Mouse (Mus musculus): Measurements from ENCODE around the gene Tnfrsf9. TPM values are rescaled to one million over a fixed set of nuclear protein-coding genes. Genes with fewer than 3 reads are reported as not detected.
A peak's percentile ranks its signal among the peaks of the same experiment; 100 is the strongest.
"Not testable (repeated sequence)": the region's sequence is repeated elsewhere in the genome, so short reads cannot be mapped to it uniquely, and the experiment has no call there.

The Tnfrsf9 gene
- total RNA-seq, 4 experiments from 2014 or later, result 0.37 to 0.55 (median 0.42) TPM

DNA sequence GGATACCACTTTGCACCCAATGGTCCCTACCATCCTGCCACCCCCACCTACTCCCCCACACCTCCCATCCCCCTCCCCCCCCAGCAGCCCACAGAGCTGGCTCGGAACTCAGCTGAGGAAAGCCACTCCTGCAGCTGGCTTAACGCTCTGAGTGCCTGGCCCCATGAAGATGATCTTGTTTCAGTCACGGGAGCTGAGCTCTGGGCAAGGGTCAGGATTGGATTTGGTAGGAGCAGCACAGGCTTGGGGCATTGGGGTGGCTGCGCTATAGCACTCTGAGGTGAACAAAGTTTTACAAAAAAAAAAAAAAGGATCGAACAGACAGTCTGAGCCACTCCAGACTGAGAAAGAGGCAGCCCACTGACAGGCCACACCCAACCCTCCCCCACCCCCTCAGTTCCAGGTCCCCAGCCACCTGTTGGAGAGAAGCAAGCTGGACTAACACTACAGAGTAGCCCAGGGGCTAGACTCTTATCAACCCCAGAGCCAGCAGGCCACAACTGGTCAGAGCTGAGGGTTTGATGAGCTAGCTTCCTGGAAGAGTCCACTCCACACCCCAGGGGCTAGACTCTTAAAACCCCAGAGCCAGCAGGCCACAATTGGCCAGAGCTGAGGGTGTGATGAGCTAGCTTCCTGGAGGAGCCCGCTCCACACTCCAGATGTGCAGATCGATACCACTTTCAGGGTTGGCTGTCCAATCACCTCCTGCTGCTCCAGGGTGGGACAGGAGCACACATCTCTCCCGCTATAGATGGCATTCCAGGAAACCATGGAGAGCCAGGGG lies 19.5 kb upstream of the Tnfrsf9 start:
- no peak for DNase-seq (ENCODE audit: low spot score in 2 of 2)

- DNase-seq (ENCODE audit: low spot score in 2 of 2), result no peak
Measured at GRCm38 (mm10) chr4:150896896-150897624, 17.3 kb upstream of the Tnfrsf9 start.

DNA sequence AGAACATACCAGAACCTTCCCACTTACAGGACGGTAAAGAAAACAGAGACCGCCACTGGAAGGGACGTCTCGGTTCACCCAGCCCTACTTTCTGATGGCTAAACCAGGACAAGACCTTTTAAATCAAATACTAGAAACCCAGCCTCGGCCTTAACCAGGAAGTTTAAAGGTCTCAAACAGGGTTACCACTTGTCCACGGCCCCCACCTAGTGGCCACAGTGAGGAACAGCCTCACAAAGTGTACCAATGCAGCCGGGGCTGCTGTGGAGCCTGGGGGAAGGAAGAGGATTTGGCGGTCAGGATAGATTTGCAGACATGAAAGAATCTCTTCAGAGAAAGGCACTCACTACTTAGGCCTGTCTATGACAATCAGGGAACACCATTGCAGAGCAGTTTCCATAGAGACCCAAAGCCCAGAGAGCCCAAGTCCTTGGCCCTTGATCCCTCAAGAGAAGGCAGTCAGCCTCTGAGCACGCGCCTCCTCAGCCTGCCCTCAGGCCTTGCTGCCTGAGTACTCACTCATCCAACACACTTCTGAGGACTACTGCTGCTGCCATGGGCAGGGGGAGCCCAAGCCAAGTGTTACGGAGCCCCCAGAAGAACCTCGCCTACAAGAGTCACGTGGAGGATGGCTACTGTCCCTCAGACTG lies 15.5 kb upstream of the Tnfrsf9 start:
- no peak for DNase-seq (ENCODE audit: low spot score in 2 of 2)

GRCm38 (mm10) chr4:150900486-150900885 lies 13.9 kb upstream of the Tnfrsf9 start:
- DNase-seq (ENCODE audit: low spot score in 2 of 2), result no peak

DNA sequence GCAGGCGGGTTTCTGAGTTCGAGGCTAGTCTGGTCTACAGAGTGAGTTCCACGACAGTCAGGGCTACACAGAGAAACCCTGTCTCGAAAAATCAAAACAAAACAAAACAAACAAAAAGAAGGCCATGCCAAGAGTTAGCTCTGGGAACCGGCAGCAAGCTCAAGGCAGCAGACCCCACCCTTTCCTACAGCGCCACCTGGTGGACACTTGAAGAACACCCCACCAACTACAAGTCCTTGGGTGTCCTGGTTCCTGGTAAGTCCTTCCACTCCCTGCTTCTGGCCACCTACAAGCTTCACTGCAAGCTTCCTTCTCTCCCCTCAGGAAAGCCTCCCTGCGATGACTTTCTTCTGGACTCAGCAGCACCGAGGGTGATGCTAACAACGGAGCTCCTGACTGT lies 12.7 kb upstream of the Tnfrsf9 start:
- peak; percentile 41 to 62 for DNase-seq (ENCODE audit: low spot score in 2 of 2)

- DNase-seq (ENCODE audit: low spot score in 2 of 2), result no peak
Measured at GRCm38 (mm10) chr4:150902062-150902461, 12.3 kb upstream of the Tnfrsf9 start.

- DNase-seq (ENCODE audit: low spot score in 2 of 2), result no peak
Measured at GRCm38 (mm10) chr4:150903091-150903742, 11.1 kb upstream of the Tnfrsf9 start.

DNA sequence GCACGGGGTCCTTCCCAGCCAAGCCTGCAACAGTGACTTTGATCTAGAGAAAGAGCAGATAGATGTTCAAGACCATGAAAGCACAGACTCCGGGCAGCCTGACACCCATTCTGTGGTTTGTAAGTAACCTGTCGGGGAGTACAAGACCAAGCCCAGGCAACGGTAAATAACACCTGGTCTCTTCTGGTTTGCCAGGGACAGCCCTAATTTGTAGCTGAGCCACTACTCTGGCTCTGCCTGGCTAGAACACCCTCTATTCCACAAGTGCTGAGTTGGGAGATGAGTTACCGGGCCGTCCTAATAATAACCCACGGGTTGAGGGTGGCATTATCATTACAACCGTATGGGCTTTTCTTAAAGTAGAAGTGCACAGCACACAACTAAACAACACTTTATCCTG lies 7.3 kb upstream of the Tnfrsf9 start:
- DNase-seq (ENCODE audit: low spot score in 2 of 2), result no peak

GRCm38 (mm10) chr4:150908512-150908911 lies 5.8 kb upstream of the Tnfrsf9 start:
- not testable (repeated sequence) for DNase-seq (ENCODE audit: low spot score in 2 of 2)

- peak; percentile 90 to 97 for DNase-seq (ENCODE audit: low spot score in 2 of 2)
Measured at GRCm38 (mm10) chr4:150909451-150910156, 4.8 kb upstream of the Tnfrsf9 start.

GRCm38 (mm10) chr4:150910164-150910951 lies 4.0 kb upstream of the Tnfrsf9 start:
- no peak for DNase-seq (ENCODE audit: low spot score in 2 of 2)

DNA sequence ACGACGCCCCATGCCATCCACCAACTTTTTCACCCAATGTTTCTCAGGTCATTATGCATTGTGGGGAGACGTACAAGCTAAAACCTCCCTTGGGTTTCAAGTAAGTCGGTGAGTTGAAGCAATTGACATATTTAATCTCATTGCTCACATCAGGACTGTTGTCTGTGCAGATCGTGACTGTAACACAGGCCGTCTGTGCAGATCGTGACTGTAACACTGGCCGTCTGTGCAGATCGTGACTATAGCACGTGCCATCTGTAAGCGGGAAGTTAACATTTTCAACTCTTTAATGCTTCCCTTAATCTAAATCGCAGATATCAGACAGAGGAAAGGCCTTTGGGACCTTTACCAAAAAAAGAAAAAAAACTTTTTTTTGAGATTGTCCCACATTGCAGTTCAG lies 619 bp upstream of the Tnfrsf9 start:
- DNase-seq (ENCODE audit: low spot score in 2 of 2), result no peak

GRCm38 (mm10) chr4:150915181-150915906 lies 982 bp downstream of the Tnfrsf9 start:
- DNase-seq (ENCODE audit: low spot score in 2 of 2), result peak; percentile 24 to 77

DNA sequence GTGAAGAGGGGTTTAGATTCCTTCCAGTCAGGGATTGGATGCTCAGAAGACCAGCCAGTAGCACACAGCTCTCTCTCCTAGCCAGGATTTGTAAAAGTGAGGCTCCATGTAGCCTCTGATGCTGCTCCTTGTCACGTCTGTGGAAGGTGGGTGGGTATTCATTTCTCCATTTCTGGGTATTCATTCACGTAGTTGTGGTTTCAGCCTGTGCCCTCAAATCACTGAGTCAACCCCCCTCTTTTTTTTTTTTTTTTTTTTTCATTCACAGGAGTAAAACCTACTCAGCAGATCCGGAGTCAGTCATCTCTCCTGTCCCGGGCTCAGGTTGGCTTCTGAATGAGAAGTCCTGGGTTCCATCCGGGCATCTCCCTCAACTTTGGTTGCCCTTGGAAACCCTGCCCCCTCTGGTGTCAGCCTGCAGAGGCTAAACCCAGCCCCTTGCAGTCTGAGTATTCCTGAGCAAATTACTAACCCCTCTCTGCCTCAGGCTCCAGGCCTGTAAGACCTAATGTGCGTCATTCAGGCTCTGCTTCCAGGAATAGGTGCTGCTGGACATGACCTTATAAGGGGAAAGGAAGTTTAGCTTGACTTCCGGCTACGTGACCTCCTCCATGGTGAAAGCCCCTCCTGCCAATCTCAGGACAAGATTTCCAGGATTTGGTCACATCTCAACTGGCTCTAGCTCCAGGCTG lies 3.1 kb downstream of the Tnfrsf9 start:
- no peak for DNase-seq (ENCODE audit: low spot score in 2 of 2)

DNA sequence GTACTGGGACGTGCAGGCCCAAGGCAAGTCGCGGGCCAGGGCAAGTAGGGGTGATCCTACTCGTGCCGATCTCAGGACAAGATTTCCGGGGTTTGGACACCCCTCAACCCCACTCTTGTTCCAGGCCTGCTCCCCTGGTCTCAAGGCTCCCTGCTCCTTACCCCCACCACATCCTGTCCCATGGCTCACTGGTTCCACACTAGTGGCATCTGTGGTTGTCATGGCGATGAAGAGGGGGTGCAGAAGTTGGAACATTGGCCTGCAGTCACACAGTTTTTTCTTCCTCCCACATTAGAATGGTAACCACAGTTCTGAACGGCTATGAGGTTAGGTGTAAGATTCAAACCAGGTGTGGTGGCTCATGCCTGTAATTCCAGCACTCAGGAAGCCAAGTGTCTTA lies 6.8 kb downstream of the Tnfrsf9 start:
- DNase-seq (ENCODE audit: low spot score in 2 of 2), result no peak

GRCm38 (mm10) chr4:150924308-150924707 lies 9.9 kb downstream of the Tnfrsf9 start:
- DNase-seq (ENCODE audit: low spot score in 2 of 2), result no peak

- DNase-seq (ENCODE audit: low spot score in 2 of 2), result no peak
Measured at GRCm38 (mm10) chr4:150924936-150925335, 10.6 kb downstream of the Tnfrsf9 start.

DNA sequence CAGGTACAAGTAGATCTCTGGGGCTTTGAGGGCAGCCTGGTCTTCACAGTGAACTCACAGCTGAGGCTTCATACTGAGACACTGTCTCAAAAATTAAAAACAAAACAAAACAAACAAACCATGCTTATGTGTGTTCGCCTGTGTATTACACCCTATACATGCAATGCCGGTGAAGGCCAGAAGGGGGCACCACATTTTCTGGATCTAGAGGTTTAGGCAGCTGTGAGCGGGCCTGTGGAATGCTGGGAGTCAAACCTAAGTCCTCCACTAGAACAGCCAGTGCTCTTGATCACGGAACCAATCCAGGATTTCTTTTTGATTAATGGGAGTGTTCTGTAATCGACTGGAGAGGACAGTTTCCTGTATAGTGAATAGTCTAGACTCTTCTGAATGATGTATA lies 11.6 kb downstream of the Tnfrsf9 start:
- no peak for DNase-seq (ENCODE audit: low spot score in 2 of 2)

Data from left cerebral cortex, adult 8-10 months (tissue).